Mouse (Mus musculus) right cerebral cortex, postnatal 4 days (tissue): ENCODE results near the gene Atf2.
"Not testable (repeated sequence)": the region's sequence is repeated elsewhere in the genome, so short reads cannot be mapped to it uniquely, and the experiment has no call there.

Source experiments
- DNase-seq: peaks from one replicate; pipeline ENCODE4 v3.0.0-alpha.2; 2022

Atf2 gene

DNA sequence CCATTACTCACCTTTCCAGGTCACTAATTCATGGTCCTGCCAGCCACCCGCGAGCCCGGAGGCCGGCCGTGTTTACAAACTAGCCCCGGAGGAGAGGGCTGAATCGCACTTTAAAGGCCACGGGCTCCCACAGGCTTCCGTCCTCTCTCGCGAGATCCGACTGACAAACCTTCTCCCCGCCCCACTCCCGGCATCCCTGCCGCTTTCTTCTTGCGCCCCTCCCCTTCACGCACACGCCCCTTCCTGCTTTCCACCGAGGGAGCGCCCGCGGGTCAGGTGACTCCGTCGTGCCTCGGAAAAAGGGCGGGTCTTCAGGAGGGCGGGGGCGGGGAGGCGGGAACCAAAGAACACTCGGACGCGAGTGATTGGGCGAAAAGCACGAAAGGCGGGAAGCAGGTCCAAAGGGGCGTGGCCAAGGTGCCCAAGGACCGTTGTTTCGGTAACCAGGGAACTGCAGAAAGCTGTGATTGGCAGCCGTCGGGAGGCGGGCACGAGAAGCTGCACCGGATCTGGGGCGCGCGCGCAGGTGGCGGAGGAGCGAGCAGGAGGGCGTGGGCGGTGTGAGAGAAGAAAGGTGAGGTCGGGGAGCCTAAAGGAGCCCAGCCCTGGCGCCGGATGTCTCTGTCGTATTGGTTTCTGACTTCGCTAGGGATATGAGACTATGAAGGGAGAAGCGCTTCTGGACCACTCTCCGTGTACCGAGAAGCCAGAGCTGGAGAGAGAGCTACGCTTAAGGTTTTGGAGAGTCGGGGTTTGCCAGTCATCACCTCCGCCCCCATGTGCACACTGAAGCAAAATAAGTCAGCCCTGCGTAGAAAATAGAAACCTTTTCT is at the start of gene Atf2:
Gene Atf2 (minus strand): TSS at position 176 of the 833 bp plus-strand sequence.
- peak; percentile 99 for DNase-seq

DNA sequence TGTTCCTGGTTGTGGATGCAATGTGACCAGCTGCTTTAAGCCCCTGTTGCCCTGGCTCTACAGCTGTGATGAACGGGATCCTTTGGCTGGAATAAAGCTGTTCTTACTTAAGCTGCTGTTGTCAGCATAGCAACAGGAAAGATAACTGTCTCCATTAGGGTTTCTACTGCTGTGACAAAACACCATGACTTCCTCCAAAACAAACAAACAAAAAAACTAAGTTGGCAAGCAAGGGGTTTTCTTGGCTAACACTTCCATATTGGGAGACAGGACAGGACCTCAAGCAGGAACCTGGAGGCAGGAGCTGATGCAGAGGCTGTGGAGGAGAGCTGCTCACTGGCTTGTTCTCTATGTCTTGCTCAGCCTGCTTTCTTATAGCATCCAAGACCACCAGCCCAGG is 48.8 kb upstream of the Atf2 start:
- DNase-seq = no peak

DNA sequence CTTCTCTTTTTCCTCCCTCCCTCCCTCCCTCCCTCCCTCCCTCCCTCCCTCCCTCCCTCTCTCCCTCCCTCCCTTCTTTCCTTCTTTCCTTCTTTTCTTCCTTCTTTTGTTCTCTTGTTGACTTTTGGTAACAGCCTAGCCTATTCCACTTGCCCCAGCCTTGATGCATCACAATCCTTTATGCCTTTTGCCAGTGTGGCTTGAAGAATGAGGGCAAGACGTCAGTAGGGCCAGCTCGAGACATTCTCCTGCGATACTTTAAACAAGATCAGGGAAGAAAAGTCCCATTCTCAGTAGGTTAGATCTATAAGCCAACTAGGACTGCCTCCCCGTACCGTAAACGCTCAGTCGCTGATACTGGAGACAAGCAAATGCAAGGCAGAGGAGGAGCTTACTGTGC is 48.0 kb upstream of the Atf2 start:
- DNase-seq = no peak

DNA sequence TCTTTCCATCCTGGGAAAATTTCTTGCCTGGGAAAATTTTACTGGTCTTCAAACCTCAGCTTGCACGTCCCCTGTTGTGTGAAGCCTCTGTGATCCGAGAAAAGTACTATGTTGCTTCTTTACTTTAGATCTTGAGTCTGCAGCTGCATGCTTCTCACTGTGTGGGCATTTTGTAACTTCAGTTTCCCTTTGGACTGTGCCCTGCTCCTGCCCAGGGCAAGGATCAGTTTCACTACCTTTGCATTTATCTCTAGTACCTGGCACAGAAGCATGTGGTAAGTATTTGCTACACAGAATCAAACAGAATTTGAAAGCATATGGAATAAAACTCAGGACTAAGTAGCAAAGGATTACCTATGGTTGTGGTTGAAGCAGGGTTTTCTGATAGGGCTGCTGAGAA is 46.5 kb upstream of the Atf2 start:
- no peak for DNase-seq

DNA sequence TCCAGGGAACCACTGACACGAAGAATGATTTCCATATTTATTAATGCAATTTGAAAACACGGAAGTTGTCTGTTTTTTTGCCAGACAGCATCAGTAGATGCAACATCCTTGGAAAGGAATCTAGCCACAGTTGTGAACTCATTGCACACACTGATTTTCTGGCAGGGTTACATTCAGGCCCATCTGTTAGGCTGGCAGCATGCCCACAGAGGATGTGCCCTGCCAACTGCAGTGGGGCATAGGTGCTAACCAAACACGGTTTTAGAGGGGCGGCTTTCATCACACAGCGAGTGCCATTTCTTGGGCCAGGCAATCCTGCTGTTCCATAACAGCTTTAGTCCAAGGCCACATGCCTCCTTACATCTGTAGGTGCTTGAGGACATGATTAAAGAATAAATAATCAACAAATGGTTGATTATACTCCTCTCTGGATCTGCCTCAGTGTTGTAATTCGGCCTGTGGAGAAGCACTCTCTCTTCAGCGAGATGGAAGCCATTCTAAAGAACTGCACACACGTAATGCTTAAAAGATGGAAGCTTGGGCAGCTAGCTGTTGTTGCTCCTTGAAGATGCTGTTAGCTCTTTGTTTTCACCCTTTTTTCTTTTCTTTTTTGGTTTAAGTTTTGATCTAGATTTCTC is 40.4 kb upstream of the Atf2 start:
- peak; percentile 57 for DNase-seq

DNA sequence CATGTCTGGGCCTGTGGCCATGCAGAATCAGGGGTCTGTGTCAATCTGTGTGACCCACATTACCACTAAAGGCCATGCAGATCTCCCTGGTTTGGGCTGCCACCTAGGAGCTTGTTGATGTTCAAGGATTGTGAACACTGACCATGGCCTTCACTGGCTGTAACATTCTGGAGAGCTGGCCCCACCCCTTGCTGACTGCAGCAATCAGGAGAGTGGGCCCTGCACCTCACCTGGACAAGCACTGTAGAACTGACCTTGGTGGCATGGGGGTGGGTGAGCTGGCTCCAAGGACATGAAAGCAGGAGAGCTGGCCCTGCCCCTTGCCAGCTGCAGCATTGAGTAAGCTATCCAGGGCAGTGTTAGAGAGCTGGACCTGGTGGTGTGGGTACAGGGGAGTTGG is 35.3 kb upstream of the Atf2 start:
- no peak for DNase-seq

DNA sequence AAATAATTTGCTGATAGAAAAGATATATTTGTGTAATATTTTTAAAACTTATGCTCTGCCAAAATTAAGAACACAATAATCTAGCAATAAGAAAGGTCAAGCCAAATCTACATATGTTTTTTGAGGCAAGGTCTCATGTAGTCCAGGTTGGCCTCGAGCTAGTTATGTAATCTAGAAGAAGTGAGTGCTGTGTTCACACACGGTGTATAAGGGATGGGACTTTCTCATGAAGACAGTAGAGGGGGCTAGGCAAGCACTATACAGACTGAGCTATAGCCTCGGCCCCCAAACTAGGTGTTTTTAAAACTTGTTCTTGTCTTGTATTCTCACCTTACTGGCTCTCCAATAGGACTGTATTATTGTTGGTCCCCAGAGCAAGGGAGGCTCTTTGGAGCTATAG is 33.1 kb upstream of the Atf2 start:
- DNase-seq = no peak

DNA sequence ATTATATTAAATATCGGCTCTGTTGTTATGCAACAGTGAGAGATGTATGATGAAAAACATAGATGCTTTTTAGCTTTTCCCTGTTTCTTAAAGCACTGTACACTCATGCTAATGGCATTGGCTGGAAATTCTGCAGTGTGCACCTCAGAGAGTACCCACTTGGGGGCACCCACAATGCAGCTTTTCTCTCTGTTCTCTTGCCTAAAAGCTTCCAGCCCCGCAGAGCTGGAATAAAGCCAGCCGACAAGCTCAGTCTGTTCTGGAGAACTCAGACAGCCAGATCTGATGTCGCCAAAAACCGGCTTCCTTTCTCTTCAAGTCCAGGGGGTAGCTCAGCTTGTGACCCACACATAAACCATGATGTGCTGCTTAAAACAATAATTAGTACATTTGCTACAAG is 32.6 kb upstream of the Atf2 start:
- DNase-seq = peak; percentile 95

DNA sequence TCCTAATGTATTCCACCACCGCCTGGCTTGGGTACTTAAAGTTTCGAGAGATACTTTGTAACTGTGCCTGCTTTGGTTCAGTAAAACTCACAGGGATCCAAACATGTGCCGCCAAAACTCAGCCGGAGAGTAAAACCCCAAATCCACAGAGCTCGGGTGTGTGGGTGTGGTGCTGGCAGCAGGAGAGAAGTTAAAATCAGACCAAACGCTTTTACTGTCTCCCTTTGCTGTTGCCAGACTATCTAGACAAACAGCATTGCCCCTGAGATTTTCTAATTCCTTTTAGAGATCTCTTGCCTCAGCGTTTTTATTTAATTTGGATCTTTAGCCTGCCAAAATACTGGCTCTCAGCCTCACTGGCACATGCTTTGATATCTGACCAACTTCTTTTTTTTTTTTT is 27.2 kb upstream of the Atf2 start:
- no peak for DNase-seq

DNA sequence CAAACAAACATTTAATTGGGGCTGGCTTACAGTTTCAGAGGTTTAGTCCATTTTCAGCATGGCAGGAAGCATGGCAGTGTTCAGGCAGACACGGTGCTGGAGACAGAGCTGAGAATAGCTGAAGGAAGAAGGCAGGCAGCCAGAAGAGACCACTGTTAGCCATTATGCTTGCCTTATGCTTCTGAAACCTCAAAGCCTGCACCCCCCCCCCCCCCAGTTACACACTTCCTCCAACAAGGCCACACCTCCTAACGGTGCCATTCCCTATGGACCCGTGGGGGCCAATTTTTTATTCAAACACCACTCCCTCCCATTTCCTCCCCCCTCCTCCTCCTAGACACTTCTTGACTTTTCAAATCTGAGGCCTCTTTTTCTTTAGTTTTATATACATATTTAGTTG is 19.8 kb upstream of the Atf2 start:
- DNase-seq = no peak

DNA sequence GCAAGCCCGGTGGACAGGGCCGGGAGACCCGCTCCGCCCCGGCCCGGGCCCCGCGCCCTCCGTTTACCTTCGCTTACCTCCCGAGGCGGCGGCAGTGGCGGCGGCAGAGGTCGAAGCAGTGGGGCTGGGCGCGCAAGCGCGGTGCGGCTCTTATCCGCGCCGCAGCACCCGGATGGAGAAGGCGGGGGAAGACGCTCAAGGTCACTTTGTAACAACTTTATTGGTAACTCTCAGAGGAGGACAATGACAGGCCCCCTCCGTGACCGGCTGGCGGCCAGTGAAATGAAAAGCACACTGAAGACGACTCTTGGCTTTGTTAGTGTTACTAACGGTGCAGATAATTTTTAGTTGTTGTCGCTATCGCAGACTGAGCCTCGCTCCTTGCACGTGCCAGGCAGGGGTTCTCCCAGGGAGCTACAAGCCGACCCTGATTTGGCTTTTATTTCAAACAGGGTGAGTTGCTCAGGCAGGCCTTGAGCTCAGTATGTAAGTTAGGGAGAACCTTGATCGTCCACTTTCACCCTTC is 18.8 kb upstream of the Atf2 start, which contains the start of gene Atp5g3:
Gene Atp5g3 (minus strand): TSS at position 152 of the 526 bp plus-strand sequence.
- DNase-seq = peak; percentile 88

DNA sequence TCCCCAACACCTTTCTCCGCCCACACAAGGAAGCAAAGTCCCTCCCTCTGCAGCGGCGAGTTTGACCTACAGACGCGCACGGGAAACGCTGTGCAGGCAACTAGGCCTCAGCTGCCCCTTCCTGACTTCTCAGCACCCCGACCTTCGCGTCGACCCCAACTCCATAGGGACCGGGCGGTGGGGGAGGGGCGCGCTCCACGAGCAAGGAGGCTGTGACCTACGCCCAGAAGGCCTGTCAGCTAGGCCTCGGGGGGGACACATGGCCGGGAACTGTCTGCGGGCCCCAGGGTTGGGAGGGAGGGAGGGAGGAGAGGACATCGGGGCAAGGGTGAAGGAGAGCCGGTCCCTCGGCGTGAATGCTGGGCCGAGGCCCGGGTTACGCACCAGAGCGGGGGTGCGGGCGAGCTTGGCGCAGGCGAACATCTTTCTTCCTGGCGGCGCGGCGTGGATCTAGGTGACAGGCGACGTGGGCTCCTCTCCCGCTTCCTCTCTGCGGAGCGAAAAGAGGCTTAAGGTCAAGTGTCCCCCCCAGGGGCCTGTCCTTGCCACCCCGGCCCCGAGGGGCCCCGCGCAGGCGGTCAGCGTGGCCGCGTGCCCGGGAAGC is 18.2 kb upstream of the Atf2 start:
- peak; percentile 59 for DNase-seq

DNA sequence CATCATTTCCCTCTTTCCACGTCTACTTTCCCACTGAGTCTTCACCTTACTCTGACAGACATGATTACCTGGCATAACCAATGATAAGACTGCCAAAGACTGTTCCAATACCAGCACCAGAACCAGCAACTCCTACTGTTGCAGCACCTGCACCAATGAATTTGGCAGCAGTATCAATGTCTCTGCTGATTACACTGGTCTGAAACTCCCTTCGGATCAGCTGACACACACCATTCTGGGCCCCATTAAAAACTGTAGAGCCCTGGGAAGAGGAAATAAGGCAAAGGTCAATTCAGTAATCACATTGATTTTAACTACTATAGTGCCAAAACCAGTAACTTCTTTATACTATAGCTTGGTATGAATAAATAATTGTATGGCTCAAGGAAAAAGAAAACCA is 16.7 kb upstream of the Atf2 start:
- DNase-seq = no peak

DNA sequence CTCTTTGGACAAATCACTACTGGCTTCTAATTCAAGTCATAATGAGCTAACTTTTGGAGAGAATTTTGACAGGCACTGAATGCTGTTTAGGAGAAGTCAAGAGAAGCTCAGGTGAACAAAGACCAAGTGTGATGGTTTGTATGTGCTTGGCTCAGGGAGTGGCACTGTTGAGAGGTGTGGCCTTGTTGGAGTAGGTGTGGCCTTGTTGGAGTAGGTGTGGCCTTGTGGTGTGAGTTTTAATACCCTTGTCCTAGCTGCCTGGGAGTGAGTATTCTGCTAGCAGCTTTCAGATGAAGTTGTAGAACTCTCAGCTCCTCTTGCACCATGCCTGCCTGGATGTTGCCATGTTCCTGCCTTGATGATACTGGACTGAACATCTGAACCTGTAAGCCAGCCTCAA is 12.2 kb upstream of the Atf2 start:
- DNase-seq = not testable (repeated sequence)

DNA sequence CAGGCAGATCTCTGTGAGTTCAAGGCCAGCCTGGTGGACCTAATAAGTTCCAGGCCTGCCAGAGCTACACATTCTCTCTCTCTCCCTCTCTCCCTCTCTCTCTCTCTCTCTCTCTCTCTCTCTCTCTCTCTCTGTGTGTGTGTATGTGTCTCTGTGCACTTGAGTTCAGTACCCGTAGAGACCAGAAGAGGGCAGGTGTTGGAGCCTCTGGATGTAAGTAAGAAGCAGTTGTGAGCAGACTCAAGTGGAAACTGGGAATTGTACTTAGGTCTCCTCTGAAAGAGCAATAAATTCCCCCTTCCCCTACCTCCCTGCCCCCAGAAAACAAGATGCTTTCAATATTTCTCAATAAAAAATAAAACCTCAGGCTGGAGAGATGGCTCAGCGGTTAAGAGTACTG is 11.1 kb upstream of the Atf2 start:
- no peak for DNase-seq

DNA sequence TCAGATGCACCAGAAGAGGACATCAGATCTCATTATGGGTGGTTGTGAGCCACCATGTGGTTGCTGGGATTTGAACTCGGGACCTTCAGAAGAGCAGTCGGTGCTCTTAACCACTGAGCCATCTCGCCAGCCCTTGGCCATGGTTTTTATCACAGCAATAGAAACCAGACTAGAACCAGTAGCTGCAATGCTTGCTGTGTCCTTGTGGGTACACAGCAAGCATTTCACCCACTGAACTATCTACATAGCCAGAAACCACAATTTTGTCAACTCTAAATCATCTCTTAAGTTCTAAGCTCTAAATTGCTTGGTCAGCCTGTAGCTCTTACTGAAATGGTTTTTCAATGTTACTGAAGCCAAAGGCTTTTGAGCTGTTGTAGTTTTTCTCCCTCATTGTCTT is 9.9 kb upstream of the Atf2 start:
- DNase-seq = not testable (repeated sequence)

DNA sequence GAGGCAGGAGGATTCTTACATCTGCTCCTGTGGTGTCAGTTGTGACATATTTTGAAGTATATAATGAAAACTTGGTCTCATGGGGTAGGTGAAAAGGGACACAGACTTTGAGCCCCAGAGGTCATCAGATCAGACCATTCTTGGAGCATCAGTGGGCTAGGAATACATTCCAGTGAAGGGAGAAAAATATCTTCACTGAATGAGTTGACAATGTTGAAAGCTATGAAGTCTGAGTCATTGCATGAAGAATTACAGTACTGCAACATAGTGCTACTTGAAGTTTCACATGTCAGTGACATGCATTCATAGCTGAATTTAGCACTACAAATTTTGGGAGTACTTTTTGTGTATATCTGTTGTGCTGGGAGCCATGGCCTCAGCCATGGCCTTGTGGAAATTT is 8.7 kb upstream of the Atf2 start:
- no peak for DNase-seq

DNA sequence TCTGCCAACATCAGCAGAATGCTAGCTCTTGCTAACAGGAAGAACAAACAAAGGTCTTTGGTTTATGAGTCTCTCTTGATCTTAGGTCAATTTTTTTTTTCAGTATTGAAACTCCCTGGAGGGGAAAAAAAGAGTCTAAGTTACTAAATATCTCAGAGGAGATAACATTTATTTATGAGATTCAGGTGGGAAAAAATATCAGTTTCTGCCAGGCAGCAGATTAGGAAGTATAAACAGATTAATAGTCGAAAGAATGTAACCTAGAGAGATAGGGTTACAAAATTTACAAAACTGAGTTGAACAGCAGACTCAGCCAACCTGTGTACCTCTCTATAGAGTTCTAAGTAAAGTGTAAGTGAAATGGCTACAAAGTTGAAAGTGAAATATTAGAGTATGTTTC is 7.9 kb upstream of the Atf2 start:
- no peak for DNase-seq

DNA sequence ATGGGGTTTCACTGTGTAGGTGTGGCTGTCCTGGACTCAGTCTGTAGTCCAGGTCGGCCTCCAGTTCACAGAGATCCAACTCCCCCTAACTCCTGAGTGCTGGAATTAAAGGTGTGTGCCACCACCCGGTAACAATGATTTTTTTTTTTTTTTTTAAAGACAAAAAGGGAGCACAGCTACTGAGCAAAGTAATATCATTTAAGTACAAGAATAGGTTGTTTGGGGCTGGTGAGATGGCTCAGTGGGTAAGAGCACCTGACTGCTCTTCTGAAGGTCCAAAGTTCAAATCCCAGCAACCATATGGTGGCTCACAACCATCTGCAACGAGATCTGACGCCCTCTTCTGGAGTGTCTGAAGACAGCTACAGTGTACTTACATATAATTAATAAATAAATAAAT is 4.5 kb upstream of the Atf2 start:
- not testable (repeated sequence) for DNase-seq

DNA sequence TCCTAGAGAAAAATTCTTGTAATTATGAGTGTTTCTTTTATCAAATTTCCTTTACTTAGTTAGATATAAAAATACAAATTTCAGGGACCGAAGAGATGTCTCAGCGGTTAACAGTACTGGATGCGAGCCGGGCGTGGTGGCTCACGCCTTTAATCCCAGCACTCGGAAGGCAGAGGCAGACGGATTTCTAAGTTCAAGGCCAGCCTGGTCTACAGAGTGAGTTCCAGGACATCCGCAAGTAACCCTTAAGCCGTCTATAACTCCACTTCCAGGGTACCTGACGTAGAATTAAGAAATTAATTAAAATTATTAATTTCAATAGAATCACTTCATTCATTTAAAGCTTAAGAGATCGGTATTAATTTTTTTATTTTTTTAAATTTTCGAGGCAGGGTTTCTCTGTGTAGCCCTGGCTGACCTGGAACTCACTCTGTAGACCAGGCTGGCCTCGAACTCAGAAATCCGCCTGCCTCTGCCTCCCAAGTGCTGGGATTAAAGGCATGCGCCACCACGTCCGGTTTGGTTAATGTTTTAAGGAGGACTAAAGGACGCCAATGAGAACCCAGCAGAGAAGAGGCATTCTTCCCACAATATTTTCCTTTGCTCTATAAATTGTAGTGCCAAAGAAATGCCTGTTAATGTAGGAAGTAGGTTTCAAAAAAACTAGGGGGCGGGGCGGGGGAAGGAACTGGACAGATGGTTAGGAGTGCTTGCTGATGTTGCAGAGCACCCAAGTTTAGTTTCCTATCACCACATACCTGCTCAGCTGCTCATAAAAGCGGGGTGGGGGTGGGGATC is 1.2 kb upstream of the Atf2 start:
- peak; percentile 11 for DNase-seq

DNA sequence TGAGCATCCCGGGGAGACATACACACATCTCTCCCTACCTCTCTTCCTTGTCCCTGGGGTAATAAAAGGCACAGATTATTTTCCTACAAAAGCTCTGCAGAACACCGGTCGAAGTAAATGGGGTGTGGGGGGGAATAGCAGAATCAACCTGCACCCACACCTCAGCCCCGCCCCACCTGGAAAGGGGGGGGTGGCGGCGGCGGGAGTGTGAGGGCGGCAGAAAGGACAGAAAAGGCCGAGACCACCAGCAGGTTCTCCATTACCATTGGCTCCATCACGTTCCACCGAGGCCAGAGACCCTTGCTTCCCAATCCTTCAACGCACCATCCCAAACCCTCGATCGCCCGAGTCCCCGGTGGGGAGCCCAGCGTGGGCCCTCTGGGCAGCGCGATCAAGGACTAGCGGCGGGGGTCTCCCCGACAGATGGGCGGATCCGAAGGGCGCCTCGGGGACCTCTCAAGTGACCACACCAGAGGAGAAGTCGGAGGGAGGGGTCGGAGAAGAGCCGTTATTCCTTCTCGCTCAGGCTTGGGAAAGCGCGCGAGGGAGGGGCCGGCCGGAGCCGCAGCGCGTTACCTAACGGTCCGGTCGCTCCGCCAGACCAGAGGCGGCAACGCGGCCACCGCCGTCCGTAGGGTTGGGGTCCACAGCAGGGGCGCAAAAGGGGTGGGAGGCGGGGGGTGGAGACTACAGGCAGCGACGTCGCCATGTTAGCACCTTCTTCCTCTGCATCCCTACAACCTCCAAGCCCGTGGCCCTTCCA is 557 bp downstream of the Atf2 start:
- no peak for DNase-seq

DNA sequence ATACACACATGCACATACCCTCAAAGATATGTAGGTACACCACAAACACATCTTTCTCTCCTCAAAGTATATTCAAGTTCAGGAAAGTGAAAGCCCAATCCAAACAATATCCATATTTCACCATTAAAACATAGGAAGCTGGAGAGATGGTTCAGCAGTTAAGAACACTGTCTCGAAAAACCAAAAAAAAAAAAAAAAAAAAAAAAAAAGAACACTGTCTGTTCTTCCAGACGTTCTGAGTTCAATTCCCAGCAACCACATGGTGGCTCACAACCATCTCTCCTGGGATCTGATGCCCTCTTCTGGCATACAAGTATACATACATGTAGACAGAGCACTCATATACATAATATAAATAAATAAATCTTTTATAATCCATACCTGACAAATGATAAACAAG is 6.4 kb downstream of the Atf2 start:
- DNase-seq = no peak
